Mouse (Mus musculus) G1E-ER4 (cell line): ENCODE data around the gene Ankrd6. TPM values are rescaled to one million over a fixed set of nuclear protein-coding genes. Genes with fewer than 3 reads are reported as not detected.

Experiments used
- GATA1 ChIP-seq: IDR thresholded peaks from one replicate; pipeline ENCODE4 v1.8.0; 2012; ENCODE audit warnings: low read length, inconsistent platforms
- polyA plus RNA-seq: library from polyadenylated mRNA; stranded (reverse); fragments of >175 nt; gene quantifications from 2 replicates; pipeline ENCODE4 v1.2.3, GENCODE M21; 2012

Ankrd6 gene
- polyA plus RNA-seq, 1 experiment = 1.2 TPM

- no peak for TF ChIP-seq GATA1
These were observed 29.8 kb downstream of the Ankrd6 start for GRCm38 (mm10) chr4:32920863-32921262.

- TF ChIP-seq GATA1 = no peak
These were observed 32.1 kb downstream of the Ankrd6 start for GRCm38 (mm10) chr4:32918571-32918970.

- no peak for TF ChIP-seq GATA1
These were observed 33.8 kb downstream of the Ankrd6 start for GRCm38 (mm10) chr4:32916689-32917385.

- TF ChIP-seq GATA1 = no peak
These were observed 34.7 kb downstream of the Ankrd6 start for GRCm38 (mm10) chr4:32915928-32916327.

- TF ChIP-seq GATA1 = no peak
These were observed 40.6 kb downstream of the Ankrd6 start for GRCm38 (mm10) chr4:32909996-32910395.

DNA sequence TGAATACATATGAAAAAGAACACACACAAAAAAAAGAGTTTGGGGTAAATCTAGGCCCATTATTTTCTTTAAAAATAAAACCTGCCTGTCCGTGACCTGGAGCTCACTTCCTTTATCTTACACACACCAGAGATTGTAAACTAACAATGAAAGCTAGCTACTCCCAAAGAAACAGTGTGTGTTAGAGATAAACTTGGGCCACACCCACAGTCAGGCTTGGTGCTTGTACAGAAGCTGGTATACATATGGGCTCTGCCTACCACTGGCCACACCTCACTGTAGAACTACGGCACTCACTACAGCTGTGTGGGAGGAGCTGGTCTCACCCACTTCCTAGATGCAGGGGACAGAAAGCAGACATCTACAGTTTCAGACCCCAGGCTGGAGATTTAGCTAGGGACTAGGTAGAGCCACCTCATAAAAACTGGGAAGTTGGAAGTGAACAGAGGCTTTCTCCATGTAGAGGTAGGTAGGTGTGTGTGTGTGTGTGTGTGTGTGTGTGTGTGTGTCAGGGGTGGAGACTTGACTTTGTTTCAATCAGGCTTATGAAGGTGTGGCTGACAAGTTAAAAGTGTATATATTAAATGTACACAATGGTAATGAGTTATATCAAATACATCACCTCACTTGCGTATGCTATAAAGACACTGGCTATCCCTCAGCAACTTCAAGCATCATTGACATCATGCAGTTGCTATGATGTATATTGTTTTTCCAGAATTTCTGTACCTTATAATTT is 41.2 kb downstream of the Ankrd6 start:
- no peak for TF ChIP-seq GATA1

DNA sequence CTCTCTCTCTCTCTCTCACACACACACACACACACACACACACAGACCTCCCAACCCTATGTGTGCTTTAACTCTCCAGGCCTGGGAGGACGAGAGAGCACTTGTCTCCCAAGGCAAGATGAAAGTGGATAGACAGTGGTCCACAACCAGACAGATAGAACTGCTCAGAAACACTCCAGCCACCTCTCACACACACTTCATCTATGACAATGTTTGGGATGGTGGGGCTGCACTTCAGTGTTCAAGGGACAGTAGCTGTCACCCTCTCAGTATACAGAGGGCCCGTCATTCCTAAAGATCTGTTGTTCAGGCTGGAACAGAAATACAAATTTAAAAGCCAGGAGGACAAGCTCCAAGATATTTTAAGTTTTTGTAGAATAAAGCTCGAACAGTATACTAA is 43.0 kb downstream of the Ankrd6 start:
- no peak for TF ChIP-seq GATA1

GRCm38 (mm10) chr4:32906627-32907026 is 44.0 kb downstream of the Ankrd6 start:
- TF ChIP-seq GATA1 = no peak

DNA sequence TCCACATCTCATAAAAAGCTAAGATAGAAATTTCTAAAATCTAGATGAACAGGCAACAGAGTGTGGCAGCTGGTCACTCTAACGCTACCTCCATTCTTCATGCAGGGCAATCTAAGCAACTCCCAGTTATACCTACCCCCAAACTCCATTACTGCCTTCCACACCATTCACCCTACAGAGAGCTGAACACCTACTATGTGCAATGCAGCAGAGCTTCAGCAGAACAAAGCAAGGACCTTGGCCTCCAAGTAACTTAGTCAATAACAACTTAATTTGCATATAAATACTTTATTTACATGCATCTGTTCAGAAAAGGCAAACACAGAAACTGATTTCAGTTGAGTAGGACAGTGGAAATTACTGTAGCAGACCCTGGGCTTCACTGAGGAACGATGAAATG is 44.7 kb downstream of the Ankrd6 start:
- no peak for TF ChIP-seq GATA1

GRCm38 (mm10) chr4:32905381-32905780 is 45.3 kb downstream of the Ankrd6 start:
- TF ChIP-seq GATA1 = no peak

DNA sequence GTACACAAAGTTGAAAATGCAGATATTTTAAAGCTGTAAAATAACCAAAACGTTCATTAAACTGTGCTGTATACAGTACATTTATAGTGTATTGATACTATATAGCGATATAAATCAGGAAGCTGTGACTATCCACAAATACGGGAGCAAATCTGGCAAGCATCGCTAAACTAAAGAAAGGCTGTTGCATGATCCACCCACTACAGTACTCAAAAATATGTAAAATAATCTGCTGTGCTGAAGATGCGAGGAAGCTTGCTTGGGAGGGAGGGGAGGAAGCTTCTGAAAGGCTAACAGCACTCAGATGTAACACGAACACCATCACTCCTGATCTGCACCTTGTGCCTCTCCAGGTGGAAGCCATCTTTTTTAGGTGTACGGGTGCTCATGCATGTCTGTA is 46.8 kb downstream of the Ankrd6 start:
- no peak for TF ChIP-seq GATA1

DNA sequence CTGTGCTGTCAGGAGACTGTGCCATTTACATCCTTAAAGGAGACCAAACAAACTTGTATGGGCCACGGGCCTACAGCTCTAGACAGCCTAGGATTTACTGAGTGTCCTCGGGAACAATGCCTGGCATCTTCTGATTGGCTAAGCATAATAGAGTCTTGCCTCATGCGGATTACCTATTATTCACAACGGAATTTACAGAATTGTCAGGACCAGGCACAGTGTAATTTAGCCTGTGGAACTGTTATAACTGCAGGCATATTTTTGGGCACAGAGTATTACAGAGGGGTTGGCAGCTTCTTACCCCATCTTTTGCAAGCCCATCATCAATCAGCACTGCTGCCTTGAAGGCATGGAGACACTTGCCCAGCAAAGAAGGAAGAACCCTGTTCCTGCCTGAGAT is 51.6 kb downstream of the Ankrd6 start:
- no peak for TF ChIP-seq GATA1

GRCm38 (mm10) chr4:32891341-32891740 is 59.3 kb downstream of the Ankrd6 start:
- TF ChIP-seq GATA1 = no peak

- no peak for TF ChIP-seq GATA1
These were observed 59.9 kb downstream of the Ankrd6 start for GRCm38 (mm10) chr4:32890735-32891098.

- no peak for TF ChIP-seq GATA1
These were observed 60.5 kb downstream of the Ankrd6 start for GRCm38 (mm10) chr4:32889996-32890734.

DNA sequence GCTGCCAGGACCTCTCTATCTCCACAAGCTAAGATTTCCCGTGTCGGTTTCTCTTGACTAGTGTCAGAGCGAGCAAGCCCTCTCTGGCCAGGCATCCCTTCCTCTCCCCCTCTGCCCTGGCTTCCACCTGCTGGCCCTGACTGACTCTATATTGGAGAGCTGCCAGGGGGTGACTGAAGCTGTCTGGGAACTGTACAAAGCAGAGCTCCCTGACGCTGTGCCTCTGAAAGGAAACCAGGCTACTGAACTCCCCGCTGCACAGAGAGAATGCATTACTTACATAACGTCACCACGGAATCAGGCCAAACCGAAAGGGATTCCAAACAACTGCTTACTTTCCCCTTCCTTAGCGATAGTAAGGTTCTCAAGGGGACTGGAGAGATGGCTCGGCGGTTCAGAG is 61.4 kb downstream of the Ankrd6 start:
- TF ChIP-seq GATA1 = no peak
